Mouse (Mus musculus) urinary bladder, postnatal 36 days (tissue): Measurements from ENCODE around the gene Gins2.
A peak's percentile ranks its signal among the peaks of the same experiment; 100 is the strongest.

Source experiments
- DNase-seq, 2 experiments: peaks; one replicate each; pipeline ENCODE4 v3.0.0; 2022; ENCODE audit warnings: low spot score in 2 of 2, mixed read lengths in 1 of 2

Gene Gins2

DNA sequence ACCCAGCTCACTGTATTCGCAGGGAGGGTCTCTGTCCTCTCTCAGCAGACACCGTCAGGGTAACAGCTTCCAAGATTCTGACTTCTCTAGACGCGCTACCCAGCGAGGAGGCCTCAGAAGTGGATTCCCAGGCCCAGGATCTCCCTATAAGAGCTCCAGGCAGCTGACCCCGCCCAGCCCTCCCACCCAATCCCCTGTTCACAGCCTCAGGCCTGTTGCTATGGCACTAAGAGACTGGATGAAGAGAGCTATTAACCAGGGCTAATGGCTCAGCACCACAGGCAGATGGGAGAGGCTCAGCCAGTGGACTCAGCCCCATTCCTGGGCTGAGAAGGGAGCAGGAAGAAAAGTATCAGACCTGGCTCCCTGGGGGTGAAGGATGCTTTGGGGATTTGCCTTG is 13.6 kb upstream of the Gins2 start:
- no peak for DNase-seq

DNA sequence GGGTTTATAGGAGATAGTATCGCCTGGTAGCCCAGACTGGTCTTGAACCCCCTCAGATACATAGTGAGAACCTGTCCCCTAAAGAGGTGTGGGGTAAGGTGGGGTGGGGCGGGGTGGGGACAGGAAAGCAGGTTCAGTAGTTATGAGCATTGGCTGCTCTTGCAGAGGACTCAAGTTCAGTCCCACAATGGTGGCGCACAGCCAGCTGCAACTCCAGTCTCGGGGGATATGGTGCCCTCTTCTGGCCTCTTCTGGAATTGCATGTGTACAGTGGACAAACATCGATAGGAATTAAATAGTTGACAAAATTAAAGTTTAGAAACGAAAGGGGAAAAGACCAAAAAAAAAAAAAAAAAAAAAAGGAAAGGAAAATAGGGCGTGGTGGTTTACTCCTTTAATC is 10.4 kb upstream of the Gins2 start:
- DNase-seq: peak; percentile 71 to 79

DNA sequence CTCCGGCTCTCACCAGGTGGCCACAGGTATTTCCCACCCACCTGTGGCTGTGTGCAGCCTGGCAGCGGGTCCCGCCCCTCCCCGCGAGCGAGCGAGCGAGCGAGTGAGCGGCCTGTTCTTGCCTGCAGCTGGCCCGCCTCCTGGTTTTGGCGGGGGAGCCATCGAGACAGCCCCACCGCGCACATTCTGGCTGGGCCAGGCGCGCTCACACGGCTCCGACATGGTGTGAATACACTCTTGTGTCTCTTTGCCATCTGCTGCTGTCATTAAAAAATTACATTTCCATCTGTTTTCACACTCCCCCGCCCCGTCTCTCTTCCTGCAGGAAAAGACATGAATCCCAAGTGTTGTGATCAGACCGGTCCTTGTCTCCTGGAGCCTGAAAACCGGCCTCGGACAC is 9.5 kb upstream of the Gins2 start:
- no peak for DNase-seq

DNA sequence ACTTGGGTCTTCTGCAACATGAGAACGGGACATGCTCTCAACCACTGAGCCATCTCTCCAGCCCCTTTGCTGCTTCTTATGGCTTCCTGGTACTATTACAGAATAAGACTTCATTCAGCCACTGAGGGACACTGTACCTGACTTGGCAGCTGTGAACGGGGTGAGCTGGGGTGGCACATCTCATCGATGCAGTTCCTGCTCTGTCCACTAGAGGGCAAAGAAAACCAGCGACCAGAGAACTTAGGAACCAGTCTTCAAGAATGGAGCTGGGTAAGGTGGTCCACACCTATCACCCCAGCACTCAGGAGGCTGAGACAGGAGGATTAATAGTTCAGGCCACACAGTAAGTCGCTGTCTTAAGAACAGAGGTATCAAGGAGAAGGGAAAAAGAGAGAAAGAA is 6.9 kb upstream of the Gins2 start:
- DNase-seq: no peak

- no peak for DNase-seq
These were observed 5.5 kb upstream of the Gins2 start for GRCm38 (mm10) chr8:120594571-120594970.

GRCm38 (mm10) chr8:120591587-120592292 is 2.6 kb upstream of the Gins2 start:
- no peak for DNase-seq

DNA sequence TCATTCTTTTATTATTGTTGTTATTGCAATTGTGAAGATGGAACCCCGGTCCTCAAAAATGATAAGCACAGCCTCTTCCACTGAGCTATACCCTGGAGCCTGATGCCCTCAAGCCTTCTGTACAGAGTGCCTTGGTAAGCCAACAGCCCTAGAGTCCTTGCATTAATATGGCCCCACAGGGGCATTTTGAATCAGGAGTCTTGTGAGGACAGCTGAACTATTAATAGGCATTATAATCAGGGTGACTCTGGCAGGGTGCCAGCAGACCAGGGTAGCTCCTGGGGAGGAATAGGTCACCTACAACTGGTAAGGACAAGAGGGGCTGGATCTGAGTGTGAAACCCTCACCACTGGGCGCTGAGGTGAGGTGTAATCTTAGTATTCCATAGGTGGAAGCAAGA is 817 bp upstream of the Gins2 start:
- no peak for DNase-seq

DNA sequence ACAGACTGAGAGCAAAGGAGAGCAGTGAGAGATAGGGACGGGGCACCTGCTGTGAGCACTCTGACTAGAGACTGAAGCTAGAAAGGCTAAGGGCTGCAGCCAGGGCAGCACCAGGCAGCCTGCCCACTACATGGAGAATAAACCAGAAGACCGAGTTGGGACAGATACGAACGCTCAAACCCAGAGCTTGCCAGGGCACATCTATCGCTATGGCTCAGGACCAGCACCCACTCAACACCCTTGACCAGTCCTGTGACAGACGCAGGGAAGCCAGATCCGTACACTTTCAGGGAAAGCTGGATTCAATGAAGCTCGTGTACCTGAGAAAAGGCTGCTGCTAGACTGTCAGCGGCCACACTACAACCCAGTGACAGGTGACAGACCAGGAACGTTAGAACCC is 3.6 kb downstream of the Gins2 start:
- DNase-seq: no peak

GRCm38 (mm10) chr8:120581811-120582210 is 7.3 kb downstream of the Gins2 start:
- no peak for DNase-seq

GRCm38 (mm10) chr8:120581329-120581728 is 7.8 kb downstream of the Gins2 start:
- no peak for DNase-seq

DNA sequence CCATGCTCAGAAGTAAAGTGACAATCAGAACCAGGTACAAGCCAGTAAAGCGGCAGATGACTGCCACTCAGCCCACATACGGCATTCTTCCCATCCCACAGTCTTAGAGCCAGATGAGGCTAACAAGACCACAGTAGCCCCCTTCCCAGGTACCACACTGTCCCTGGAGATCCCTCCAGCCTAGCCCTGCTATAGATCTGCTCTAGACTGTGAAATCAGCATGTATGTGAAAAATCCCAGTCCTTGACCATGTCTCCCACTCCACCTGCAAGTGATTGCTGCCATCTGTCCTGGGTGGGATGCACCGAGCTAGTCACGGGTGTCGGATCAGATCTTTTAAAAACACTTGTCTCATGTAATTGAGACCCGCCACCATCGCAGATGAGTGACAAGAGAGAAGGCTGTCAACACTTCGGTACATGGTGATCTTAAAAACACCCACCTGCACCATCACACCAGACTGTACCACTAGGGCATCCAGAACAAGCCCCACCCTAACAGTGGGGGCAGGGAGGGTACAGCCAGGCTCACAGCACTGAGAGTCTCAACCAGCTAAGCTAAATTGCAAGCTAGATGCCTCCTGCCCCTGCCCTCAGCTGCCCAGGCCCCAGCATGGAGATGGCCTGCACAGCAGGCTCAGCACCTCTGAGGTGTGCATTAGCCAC is 8.6 kb downstream of the Gins2 start:
- DNase-seq: no peak

GRCm38 (mm10) chr8:120577821-120578220 is 11.3 kb downstream of the Gins2 start:
- DNase-seq: no peak

GRCm38 (mm10) chr8:120575801-120576200 is 13.3 kb downstream of the Gins2 start:
- no peak for DNase-seq

DNA sequence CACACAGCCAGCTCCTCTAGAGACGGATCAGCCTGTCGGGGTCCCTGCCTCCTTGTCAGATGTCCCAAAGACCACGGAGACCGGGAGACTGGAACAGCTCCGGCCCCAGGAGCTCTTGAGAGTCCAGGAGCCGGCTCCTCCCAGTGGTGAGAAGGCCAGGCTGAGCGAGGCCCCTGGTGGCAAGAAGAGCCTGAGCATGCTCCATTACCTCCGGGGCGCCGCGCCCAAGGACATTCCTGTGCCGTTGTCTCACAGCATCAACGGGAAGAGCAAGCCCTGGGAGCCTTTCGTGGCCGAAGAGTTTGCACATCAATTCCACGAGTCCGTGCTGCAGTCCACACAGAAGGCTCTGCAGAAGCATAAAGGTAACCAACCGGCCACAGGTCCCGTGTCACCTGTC is 14.2 kb downstream of the Gins2 start:
- no peak for DNase-seq

DNA sequence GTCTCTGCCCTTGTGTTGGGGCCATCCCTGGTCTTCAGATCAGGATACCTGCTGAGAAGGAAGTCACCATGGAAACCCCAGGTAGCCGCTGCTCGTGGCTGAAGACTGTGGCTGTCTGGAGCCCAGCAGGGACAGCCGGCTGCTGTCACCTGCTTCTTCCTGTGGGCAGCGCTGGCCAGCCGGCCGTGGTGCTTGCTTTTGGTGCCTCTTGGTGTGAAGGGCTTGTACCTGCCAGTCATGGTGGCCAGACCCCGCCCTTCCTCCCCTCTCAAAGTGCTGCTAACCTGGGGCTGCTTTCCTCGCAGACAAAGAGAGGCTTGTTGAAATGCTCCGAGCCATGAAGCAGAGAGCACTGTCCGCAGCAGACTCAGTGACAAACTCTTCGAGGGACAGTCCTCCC is 15.2 kb downstream of the Gins2 start:
- DNase-seq: no peak

- no peak for DNase-seq
These were observed 16.6 kb downstream of the Gins2 start for GRCm38 (mm10) chr8:120572534-120572933.

DNA sequence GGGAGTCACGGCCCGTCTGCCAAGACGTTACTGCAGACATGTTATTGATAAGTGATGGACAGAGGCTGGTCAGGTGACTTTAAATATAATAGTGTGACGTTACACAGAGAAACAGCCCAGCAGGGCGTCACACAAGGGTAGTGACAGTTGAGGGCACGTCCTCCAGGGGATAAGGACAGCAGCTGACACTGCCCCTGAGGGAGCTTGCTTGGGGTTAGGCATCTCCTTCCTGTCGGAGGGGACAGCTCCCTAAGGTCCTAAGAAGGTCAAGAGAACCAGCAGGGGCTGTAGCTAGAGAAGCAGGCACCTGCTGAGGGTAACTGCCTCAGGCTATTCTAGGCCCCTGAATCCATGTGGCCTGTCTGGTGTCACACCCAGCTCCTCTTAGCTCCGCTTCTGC is 17.5 kb downstream of the Gins2 start:
- no peak for DNase-seq

DNA sequence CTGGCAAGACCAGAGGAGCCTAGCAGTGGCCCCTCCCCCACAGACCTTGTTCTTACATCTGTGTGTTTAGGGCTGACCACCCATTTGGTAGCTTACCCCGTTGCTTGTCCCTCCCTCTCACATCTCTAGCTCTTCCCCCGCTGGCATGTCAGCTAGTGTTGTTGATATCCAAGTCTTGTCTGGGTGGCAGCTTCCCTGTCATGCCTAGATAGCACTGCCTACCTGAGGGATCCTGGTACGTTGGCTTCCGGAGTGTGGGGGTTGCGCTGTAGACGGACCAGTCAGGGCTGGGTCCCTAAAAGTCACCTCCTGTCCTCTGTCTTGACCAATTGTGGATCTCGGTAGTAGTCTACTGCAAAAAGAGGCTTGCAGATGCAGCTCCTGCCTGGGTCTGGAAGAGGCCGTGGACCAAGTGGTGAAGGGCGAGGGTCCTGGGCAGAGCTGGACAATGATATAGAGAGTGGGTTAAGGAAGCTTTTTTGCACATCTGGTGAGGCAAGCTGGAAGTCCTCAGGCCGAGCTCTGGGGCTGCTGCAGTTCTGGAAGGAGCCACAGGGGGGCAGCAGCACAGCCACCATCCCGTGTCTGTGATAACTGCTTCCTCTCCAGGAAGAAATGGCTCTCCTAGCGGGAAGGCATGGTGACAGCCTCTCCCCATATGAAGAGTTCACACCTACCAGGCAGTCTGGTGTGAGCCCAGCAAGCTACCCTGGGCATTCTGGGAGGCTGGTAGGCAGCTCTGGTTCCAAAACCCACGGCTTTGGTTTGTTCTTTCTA is 19.0 kb downstream of the Gins2 start:
- peak; percentile 69 to 75 for DNase-seq

DNA sequence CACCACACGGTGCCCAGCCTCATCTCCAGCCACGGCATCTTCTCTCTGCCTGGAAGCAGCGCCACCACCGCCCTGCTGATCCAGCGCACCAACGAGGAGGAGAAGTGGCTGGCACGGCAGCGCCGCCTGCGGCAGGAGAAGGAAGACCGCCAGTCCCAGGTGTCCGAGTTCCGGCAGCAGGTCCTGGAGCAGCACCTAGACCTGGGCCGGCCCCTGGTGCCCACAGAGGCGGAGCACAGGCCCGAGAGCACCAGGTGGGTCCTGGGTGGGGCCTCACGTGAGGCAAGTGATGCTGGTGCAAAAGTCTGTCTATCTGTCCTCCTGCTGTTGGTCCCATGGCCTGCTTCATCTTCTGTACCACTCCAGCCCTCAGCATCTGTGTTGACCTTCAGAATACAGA is 20.0 kb downstream of the Gins2 start:
- DNase-seq: no peak

DNA sequence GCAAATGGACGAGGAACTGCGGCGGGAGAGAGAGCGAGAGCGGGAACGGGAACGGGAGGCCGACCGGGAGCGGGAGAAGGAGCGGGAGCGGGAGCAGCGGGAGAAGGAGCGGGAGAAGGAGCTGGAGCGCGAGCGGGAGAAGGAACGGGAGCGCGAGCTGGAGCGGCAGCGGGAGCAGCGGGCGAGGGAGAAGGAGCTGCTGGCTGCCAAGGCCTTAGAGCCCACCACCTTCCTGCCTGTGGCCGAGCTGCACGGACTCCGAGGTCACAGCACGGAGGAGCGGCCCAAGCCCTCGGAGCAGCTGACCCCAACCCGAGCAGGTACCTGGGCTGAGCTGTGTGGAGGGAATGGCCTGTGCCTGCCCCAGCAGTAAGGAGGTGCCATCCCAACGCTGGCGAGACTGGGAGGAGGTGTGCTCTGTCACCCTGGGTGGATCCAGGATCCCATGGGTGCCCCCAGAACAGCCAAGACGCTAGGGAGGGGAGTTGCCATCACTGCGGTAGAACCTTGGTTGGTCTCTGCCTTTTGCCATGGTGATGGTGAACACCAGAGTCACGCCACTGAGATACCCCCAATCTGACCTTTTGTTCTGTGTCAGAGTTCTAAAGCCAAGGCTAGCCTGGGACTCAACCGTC is 20.8 kb downstream of the Gins2 start:
- DNase-seq: no peak

- no peak for DNase-seq
These were observed 21.4 kb downstream of the Gins2 start for GRCm38 (mm10) chr8:120567731-120568130.

DNA sequence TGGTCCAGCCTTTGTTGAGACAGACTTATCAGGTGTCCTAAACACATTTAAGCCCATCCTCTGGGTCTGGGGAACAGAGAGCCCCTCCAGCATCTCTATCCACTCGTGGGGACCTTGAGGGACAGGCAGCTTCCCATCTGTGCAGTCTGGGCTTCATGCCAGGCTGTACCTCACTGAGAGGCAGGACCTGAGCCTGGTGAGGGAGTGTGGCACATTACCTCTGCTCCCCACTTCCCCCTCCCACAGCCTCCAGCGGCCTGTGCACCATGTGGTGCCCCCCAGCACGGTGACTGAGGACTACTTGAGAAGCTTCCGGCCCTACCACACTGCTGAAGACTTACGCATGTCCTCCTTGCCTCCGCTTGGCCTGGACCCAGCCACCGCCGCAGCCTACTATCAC is 22.4 kb downstream of the Gins2 start:
- DNase-seq: no peak
